Mouse (Mus musculus): ENCODE results near the gene Arnt.

GRCm38 (mm10) chr3:95534927-95535326 lies 100.7 kb downstream of the Arnt start:
- TF ChIP-seq POLR2A (IDR thresholded peaks at IDR 0.05; ENCODE audit: borderline replicate concordance, control insufficient read depth, low read depth, low read length) (no peak), CTCF (IDR thresholded peaks at IDR 0.05; ENCODE audit: control insufficient read depth, insufficient read depth, low read length) (no peak)

Measured in bone marrow, adult 2 months (tissue).